Mouse (Mus musculus): ENCODE measurements around the gene Atp10a. TPM values are rescaled to one million over a fixed set of nuclear protein-coding genes. Genes with fewer than 3 reads are reported as not detected.

The Atp10a gene
- total RNA-seq (2015; ENCODE audit: low replicate concordance) (1.7 and 2.5 TPM in 2 replicates), total RNA-seq (2017; ENCODE audit: low replicate concordance) (0.90 TPM in 1 of 2 replicates, not detected in the other)

GRCm38 (mm10) chr7:58655866-58656265 is at the start of gene Atp10a:
Gene Atp10a, plus strand, starts transcription at chr7:58656166.
- ATAC-seq (replicated peaks; ENCODE audit: low FRiP score, poor library complexity, severe bottlenecking) = no peak

- no peak for ATAC-seq (replicated peaks; ENCODE audit: low FRiP score, poor library complexity, severe bottlenecking)
Measured at GRCm38 (mm10) chr7:58618048-58618447, 37.9 kb upstream of the Atp10a start.

GRCm38 (mm10) chr7:58626305-58627155 is 29.4 kb upstream of the Atp10a start:
- ATAC-seq (replicated peaks; ENCODE audit: low FRiP score, poor library complexity, severe bottlenecking) = no peak

- no peak for ATAC-seq (replicated peaks; ENCODE audit: low FRiP score, poor library complexity, severe bottlenecking)
Measured at GRCm38 (mm10) chr7:58627381-58627780, 28.6 kb upstream of the Atp10a start.

GRCm38 (mm10) chr7:58629233-58629632 is 26.7 kb upstream of the Atp10a start:
- ATAC-seq (replicated peaks; ENCODE audit: low FRiP score, poor library complexity, severe bottlenecking) = no peak

GRCm38 (mm10) chr7:58633683-58634082 is 22.3 kb upstream of the Atp10a start:
- no peak for ATAC-seq (replicated peaks; ENCODE audit: low FRiP score, poor library complexity, severe bottlenecking)

GRCm38 (mm10) chr7:58639676-58640075 is 16.3 kb upstream of the Atp10a start:
- no peak for ATAC-seq (replicated peaks; ENCODE audit: low FRiP score, poor library complexity, severe bottlenecking)

- no peak for ATAC-seq (replicated peaks; ENCODE audit: low FRiP score, poor library complexity, severe bottlenecking)
Measured at GRCm38 (mm10) chr7:58640456-58640855, 15.5 kb upstream of the Atp10a start.

- ATAC-seq (replicated peaks; ENCODE audit: low FRiP score, poor library complexity, severe bottlenecking) = no peak
Measured at GRCm38 (mm10) chr7:58641916-58642315, 14.1 kb upstream of the Atp10a start.

- ATAC-seq (replicated peaks; ENCODE audit: low FRiP score, poor library complexity, severe bottlenecking) = no peak
Measured at GRCm38 (mm10) chr7:58647404-58647803, 8.6 kb upstream of the Atp10a start.

GRCm38 (mm10) chr7:58657913-58658789 is 2.2 kb downstream of the Atp10a start:
- no peak for ATAC-seq (replicated peaks; ENCODE audit: low FRiP score, poor library complexity, severe bottlenecking)

GRCm38 (mm10) chr7:58658790-58659405 is 2.9 kb downstream of the Atp10a start:
- ATAC-seq (replicated peaks; ENCODE audit: low FRiP score, poor library complexity, severe bottlenecking) = no peak

GRCm38 (mm10) chr7:58660046-58660445 is 4.1 kb downstream of the Atp10a start:
- ATAC-seq (replicated peaks; ENCODE audit: low FRiP score, poor library complexity, severe bottlenecking) = no peak

GRCm38 (mm10) chr7:58660665-58661064 is 4.7 kb downstream of the Atp10a start:
- no peak for ATAC-seq (replicated peaks; ENCODE audit: low FRiP score, poor library complexity, severe bottlenecking)

- no peak for ATAC-seq (replicated peaks; ENCODE audit: low FRiP score, poor library complexity, severe bottlenecking)
Measured at GRCm38 (mm10) chr7:58661076-58661475, 5.1 kb downstream of the Atp10a start.

GRCm38 (mm10) chr7:58668617-58669016 is 12.7 kb downstream of the Atp10a start:
- ATAC-seq (replicated peaks; ENCODE audit: low FRiP score, poor library complexity, severe bottlenecking) = no peak

- no peak for ATAC-seq (replicated peaks; ENCODE audit: low FRiP score, poor library complexity, severe bottlenecking)
Measured at GRCm38 (mm10) chr7:58676075-58676474, 20.1 kb downstream of the Atp10a start.

GRCm38 (mm10) chr7:58677111-58677805 is 21.3 kb downstream of the Atp10a start:
- ATAC-seq (replicated peaks; ENCODE audit: low FRiP score, poor library complexity, severe bottlenecking) = no peak

GRCm38 (mm10) chr7:58685967-58686366 is 30.0 kb downstream of the Atp10a start:
- no peak for ATAC-seq (replicated peaks; ENCODE audit: low FRiP score, poor library complexity, severe bottlenecking)

- no peak for ATAC-seq (replicated peaks; ENCODE audit: low FRiP score, poor library complexity, severe bottlenecking)
Measured at GRCm38 (mm10) chr7:58686573-58686972, 30.6 kb downstream of the Atp10a start.
